ENCODE assay signal across 11 mouse cellular contexts in the genomic region with DNA sequence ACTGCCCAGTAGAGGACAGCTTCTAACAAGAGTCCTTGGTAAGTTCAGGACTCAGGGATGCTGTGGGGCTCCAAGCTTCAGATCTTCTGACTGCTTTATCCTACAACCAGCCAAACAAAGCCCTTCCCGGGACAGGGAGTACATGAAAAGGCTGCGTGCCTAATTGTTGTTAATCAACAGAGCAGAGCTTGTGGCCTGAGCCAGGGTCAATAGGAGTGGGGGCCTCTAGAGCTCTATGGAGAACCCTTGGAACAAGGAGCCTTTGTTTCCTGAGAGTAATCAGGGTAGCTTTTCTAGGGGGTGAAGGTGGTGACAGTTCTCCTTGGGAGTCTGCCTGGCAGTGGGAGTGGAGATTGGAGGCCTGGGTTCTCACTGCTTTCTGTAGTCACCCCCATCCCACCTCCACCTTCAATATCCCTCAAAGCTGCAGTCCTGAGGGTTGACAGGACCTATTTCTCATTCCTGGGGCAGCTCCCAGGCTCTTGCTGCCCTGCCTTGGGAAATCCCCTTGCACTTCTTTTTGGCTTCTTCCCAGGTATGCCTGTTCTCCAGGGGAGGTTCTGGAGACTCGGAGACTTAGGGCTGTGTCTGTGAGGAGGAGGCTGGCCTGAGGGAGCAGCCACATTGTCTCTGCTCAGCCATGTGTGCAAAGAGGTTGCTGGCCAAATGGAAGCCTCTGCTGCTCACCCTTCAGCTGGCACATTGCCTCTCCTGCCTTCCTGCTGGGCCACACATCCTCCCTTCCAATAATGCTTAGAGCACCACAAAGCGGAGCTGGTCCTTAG. TPM values are rescaled to one million over a fixed set of nuclear protein-coding genes. Genes with fewer than 3 reads are reported as not detected.
A peak's percentile ranks its signal among the peaks of the same experiment; 100 is the strongest.
DNase-seq lines count a peak whose midpoint lies in the region; ATAC-seq lines count a peak whose summit lies in the region.
"Had no signal": no experiment of that assay in that cellular context is flagged by ENCODE, and none has a peak within 500 bp of the region (broad histone marks: within the 10 kb centered on the region; RNA-seq: fewer than 3 reads in every experiment).

No protein-coding gene starts in this region.

- 16% methylated on average over 4 of the region's 4 CpGs for WGBS in forebrain, embryonic 10.5 days
- WGBS in forebrain, embryonic 12.5 days: 8% methylated on average over 4 of the region's 4 CpGs
- WGBS in kidney, embryonic 16.5 days: 31% methylated on average over 4 of the region's 4 CpGs

- no peak for ATAC-seq in forebrain, embryonic 12.5 days (ENCODE audit: low FRiP score)
- ATAC-seq in kidney, embryonic 16.5 days (ENCODE audit: low FRiP score, low TSS enrichment): peak; percentile 75

- peaks cover 58% of the 10 kb centered on the region for H3K27me3 ChIP-seq in forebrain, embryonic 10.5 days (ENCODE audit: poor library complexity, severe bottlenecking)
- peaks cover 36% of the 10 kb centered on the region for H3K27me3 ChIP-seq in forebrain, embryonic 12.5 days
- no peaks in the 10 kb centered on the region for H3K27me3 ChIP-seq in kidney, embryonic 16.5 days (ENCODE audit: insufficient read depth, low read length)

- H3K9ac ChIP-seq in forebrain, embryonic 12.5 days: no peak overlapping the region
- no peak overlapping the region for H3K9ac ChIP-seq in kidney, embryonic 16.5 days (replicated peaks; ENCODE audit: low read length)
- H3K9ac ChIP-seq: heart, embryonic 12.5 days; neural tube, embryonic 13.5 days had no signal

- peaks cover 26% of the 10 kb centered on the region for H3K4me1 ChIP-seq in forebrain, embryonic 10.5 days
- peaks cover 16% of the 10 kb centered on the region for H3K4me1 ChIP-seq in forebrain, embryonic 12.5 days
- peaks cover 54% of the 10 kb centered on the region for H3K4me1 ChIP-seq in kidney, embryonic 16.5 days (ENCODE audit: insufficient read depth, low read length)

- no peak overlapping the region for H3K4me2 ChIP-seq in forebrain, embryonic 12.5 days
- H3K4me2 ChIP-seq in kidney, embryonic 16.5 days (replicated peaks; ENCODE audit: low read depth, low read length): no peak overlapping the region
- H3K4me2 ChIP-seq: heart, embryonic 12.5 days; neural tube, embryonic 13.5 days had no signal

- intact Hi-C loops in gastrocnemius, postnatal 14 days (cut with DNase I; ENCODE audit: low total_unique reads): loop anchor here (2.0 to 5.0 kb wide), 2 partner anchors 116 to 161 kb away; partner anchors contain the start of gene Il1f10

- H3K27ac ChIP-seq in forebrain, embryonic 10.5 days: peak overlapping the region; percentile 48
- no peak overlapping the region for H3K27ac ChIP-seq in forebrain, embryonic 12.5 days
- H3K27ac ChIP-seq in kidney, embryonic 16.5 days (ENCODE audit: low read length): peak overlapping the region; percentile 72
- H3K27ac ChIP-seq: neural tube, embryonic 13.5 days had no signal

- no peaks in the 10 kb centered on the region for H3K36me3 ChIP-seq in forebrain, embryonic 10.5 days (replicated peaks)
- H3K36me3 ChIP-seq in forebrain, embryonic 12.5 days (replicated peaks): no peaks in the 10 kb centered on the region
- no peaks in the 10 kb centered on the region for H3K36me3 ChIP-seq in kidney, embryonic 16.5 days (ENCODE audit: insufficient read depth, low read length)
- H3K36me3 ChIP-seq: heart, embryonic 12.5 days; neural tube, embryonic 13.5 days had no signal

- H3K4me3 ChIP-seq in forebrain, embryonic 10.5 days: no peak overlapping the region
- no peak overlapping the region for H3K4me3 ChIP-seq in forebrain, embryonic 12.5 days (replicated peaks)
- no peak overlapping the region for H3K4me3 ChIP-seq in kidney, embryonic 16.5 days (ENCODE audit: low read length)
- H3K4me3 ChIP-seq: heart, embryonic 12.5 days; neural tube, embryonic 13.5 days had no signal

- H3K9me3 ChIP-seq in forebrain, embryonic 10.5 days: no peaks in the 10 kb centered on the region
- no peaks in the 10 kb centered on the region for H3K9me3 ChIP-seq in forebrain, embryonic 12.5 days
- no peaks in the 10 kb centered on the region for H3K9me3 ChIP-seq in kidney, embryonic 16.5 days (ENCODE audit: low read length)
- H3K9me3 ChIP-seq: heart, embryonic 12.5 days; neural tube, embryonic 13.5 days had no signal

- DNase-seq in forebrain, embryonic 10.5 days (ENCODE audit: extremely low spot score, low spot score): no peak
- peak; percentile 92 for DNase-seq in Muller cell, postnatal 12 days (ENCODE audit: inconsistent ontology term)
- DNase-seq in fibroblast of lung, adult 2 months (ENCODE audit: low read depth): peak; percentile 40
- no peak for DNase-seq in gastrocnemius, postnatal 14 days
- DNase-seq in layer of hippocampus, adult 18-20 months (ENCODE audit: low spot score in 2 of 2): no peak
- DNase-seq in T-cell, adult 2 months (ENCODE audit: low spot score): no peak
- DNase-seq: B cell, adult 2 months had no signal

RNA-seq across cellular contexts. Expression of gene Psd4, which starts 40.5 kb away (rescaled TPM):
- 0.46 and 0.60 TPM in 2 replicates for polyA plus RNA-seq in forebrain, embryonic 10.5 days (2016; fragmentation: Nextera tagmentation; extraction: Ambion mirVana)
- polyA plus RNA-seq in forebrain, embryonic 12.5 days (2016; fragmentation: Nextera tagmentation; extraction: Ambion mirVana): 0.29 and 1.0 TPM in 2 replicates
- polyA plus RNA-seq in kidney, embryonic 16.5 days (2015; fragmentation: Nextera tagmentation; extraction: Ambion mirVana): 2.4 and 3.1 TPM in 2 replicates
- total RNA-seq in gastrocnemius, postnatal 14 days (2021): under 1 TPM; 0.35 to 0.60 TPM
- 1 to 10 TPM in 1 of 2 experiments, under 1 TPM in 1; 0.81 to 1.0 TPM for total RNA-seq in layer of hippocampus, adult 18-20 months (2021)

Comparison
In these comparisons a context has a peak if more than half of its experiments do, and no peak if none do; other contexts are left out.
1. DNase-seq: peak in Muller cell, postnatal 12 days (single experiment) and fibroblast of lung, adult 2 months (single experiment); none in forebrain, embryonic 10.5 days (single experiment), gastrocnemius, postnatal 14 days (single experiment), layer of hippocampus, adult 18-20 months (0 of 2) and T-cell, adult 2 months (single experiment).